Mouse (Mus musculus): ENCODE results near the gene Fgd2. TPM values are rescaled to one million over a fixed set of nuclear protein-coding genes. Genes with fewer than 3 reads are reported as not detected.
"Not testable (repeated sequence)": the region's sequence is repeated elsewhere in the genome, so short reads cannot be mapped to it uniquely, and the experiment has no call there.

Gene Fgd2
- polyA plus RNA-seq, 1 experiment from 2014 or later = 12.3 TPM

GRCm38 (mm10) chr17:29381472-29381871, 20.8 kb downstream of the Fgd2 start:
- DNase-seq (ENCODE audit: low spot score) = peak; percentile 82

GRCm38 (mm10) chr17:29382417-29382816, 21.7 kb downstream of the Fgd2 start:
- Histone ChIP-seq H3K27ac (replicated peaks) (no peak overlapping the region), H3K27me3 (replicated peaks; ENCODE audit: low read depth, poor library complexity, severe bottlenecking) (no peaks in the 10 kb centered on the region), H3K4me3 (no peak overlapping the region), H3K36me3 (replicated peaks) (no peaks in the 10 kb centered on the region), H3K4me1 (peaks cover 10% of the 10 kb centered on the region), H3K9me3 (no peaks in the 10 kb centered on the region)
- WGBS = 77% methylated on average over 11 of the region's 11 CpGs
- no peak for DNase-seq (ENCODE audit: low spot score)

More at GRCm38 (mm10) chr17:29381472-29381871, 20.8 kb downstream of the Fgd2 start:
- 28% methylated on average over 7 of the region's 7 CpGs for WGBS
- Histone ChIP-seq H3K36me3 (replicated peaks) (no peaks in the 10 kb centered on the region), H3K27ac (replicated peaks) (no peak overlapping the region), H3K27me3 (replicated peaks; ENCODE audit: low read depth, poor library complexity, severe bottlenecking) (no peaks in the 10 kb centered on the region), H3K4me1 (peaks cover 10% of the 10 kb centered on the region), H3K9me3 (no peaks in the 10 kb centered on the region), H3K4me3 (no peak overlapping the region)

- DNase-seq (ENCODE audit: low spot score) = no peak
- H3K36me3 ChIP-seq (replicated peaks) = no peaks in the 10 kb centered on the region
- H3K4me1 ChIP-seq = peaks cover 11% of the 10 kb centered on the region
- H3K9me3 ChIP-seq = no peaks in the 10 kb centered on the region
- H3K4me3 ChIP-seq = no peak overlapping the region
- H3K27me3 ChIP-seq (replicated peaks; ENCODE audit: low read depth, poor library complexity, severe bottlenecking) = no peaks in the 10 kb centered on the region
- H3K27ac ChIP-seq (replicated peaks) = no peak overlapping the region
- 83% methylated on average over 9 of the region's 9 CpGs for WGBS
Observed at GRCm38 (mm10) chr17:29383923-29384322, 23.2 kb downstream of the Fgd2 start.

- DNase-seq (ENCODE audit: low spot score) = no peak
- WGBS = 63% methylated on average over 5 of the region's 5 CpGs
- H3K27ac ChIP-seq (replicated peaks) = peak overlapping the region; percentile 59
Observed at GRCm38 (mm10) chr17:29384850-29385438, 24.2 kb downstream of the Fgd2 start.

GRCm38 (mm10) chr17:29385746-29386145, 25.0 kb downstream of the Fgd2 start:
- no peaks in the 10 kb centered on the region for H3K9me3 ChIP-seq
- no peak for DNase-seq (ENCODE audit: low spot score)
- H3K4me1 ChIP-seq = peaks cover 15% of the 10 kb centered on the region
- H3K27ac ChIP-seq (replicated peaks) = no peak overlapping the region
- H3K4me3 ChIP-seq = no peak overlapping the region
- WGBS = 29% methylated on average over 6 of the region's 6 CpGs
- no peaks in the 10 kb centered on the region for H3K27me3 ChIP-seq (replicated peaks; ENCODE audit: low read depth, poor library complexity, severe bottlenecking)
- H3K36me3 ChIP-seq (replicated peaks) = no peaks in the 10 kb centered on the region

More at GRCm38 (mm10) chr17:29384850-29385438, 24.2 kb downstream of the Fgd2 start:
- Histone ChIP-seq H3K27me3 (replicated peaks; ENCODE audit: low read depth, poor library complexity, severe bottlenecking) (no peaks in the 10 kb centered on the region), H3K4me3 (no peak overlapping the region), H3K36me3 (replicated peaks) (no peaks in the 10 kb centered on the region), H3K4me1 (peaks cover 15% of the 10 kb centered on the region), H3K9me3 (no peaks in the 10 kb centered on the region)

- WGBS = 75% methylated on average over 11 of the region's 11 CpGs
- H3K27ac ChIP-seq (replicated peaks) = no peak overlapping the region
Observed at GRCm38 (mm10) chr17:29388978-29389377, 28.3 kb downstream of the Fgd2 start.

GRCm38 (mm10) chr17:29391280-29391679, 30.6 kb downstream of the Fgd2 start:
- Histone ChIP-seq H3K9me3 (no peaks in the 10 kb centered on the region), H3K36me3 (replicated peaks) (no peaks in the 10 kb centered on the region), H3K27ac (replicated peaks) (no peak overlapping the region), H3K4me1 (peaks cover 16% of the 10 kb centered on the region; the same call in 1 of the 2 replicates), H3K4me3 (no peak overlapping the region), H3K27me3 (replicated peaks; ENCODE audit: low read depth, poor library complexity, severe bottlenecking) (peaks cover 19% of the 10 kb centered on the region; the same call in 1 of the 2 replicates)
- DNase-seq (ENCODE audit: low spot score) = no peak
- WGBS = 89% methylated on average over 8 of the region's 8 CpGs

More at GRCm38 (mm10) chr17:29388978-29389377, 28.3 kb downstream of the Fgd2 start:
- DNase-seq (ENCODE audit: low spot score) = no peak
- Histone ChIP-seq H3K4me1 (peaks cover 21% of the 10 kb centered on the region), H3K27me3 (replicated peaks; ENCODE audit: low read depth, poor library complexity, severe bottlenecking) (no peaks in the 10 kb centered on the region), H3K36me3 (replicated peaks) (no peaks in the 10 kb centered on the region), H3K4me3 (no peak overlapping the region), H3K9me3 (no peaks in the 10 kb centered on the region)

- H3K36me3 ChIP-seq (replicated peaks) = no peaks in the 10 kb centered on the region
- peaks cover 34% of the 10 kb centered on the region for H3K4me1 ChIP-seq
- no peak overlapping the region for H3K4me3 ChIP-seq
- DNase-seq (ENCODE audit: low spot score) = no peak
- peaks cover 20% of the 10 kb centered on the region; the same call in 1 of the 2 replicates for H3K27me3 ChIP-seq (replicated peaks; ENCODE audit: low read depth, poor library complexity, severe bottlenecking)
- no peak overlapping the region for H3K27ac ChIP-seq (replicated peaks)
- 66% methylated on average over 14 of the region's 14 CpGs for WGBS
- H3K9me3 ChIP-seq = no peaks in the 10 kb centered on the region
Observed at GRCm38 (mm10) chr17:29393335-29394089, 32.8 kb downstream of the Fgd2 start.

GRCm38 (mm10) chr17:29394106-29394760, 33.5 kb downstream of the Fgd2 start:
- H3K27ac ChIP-seq (replicated peaks) = no peak overlapping the region
- no peak overlapping the region for H3K4me3 ChIP-seq
- peaks cover 20% of the 10 kb centered on the region; the same call in 1 of the 2 replicates for H3K27me3 ChIP-seq (replicated peaks; ENCODE audit: low read depth, poor library complexity, severe bottlenecking)
- H3K4me1 ChIP-seq = peaks cover 37% of the 10 kb centered on the region
- H3K9me3 ChIP-seq = no peaks in the 10 kb centered on the region
- no peak for DNase-seq (ENCODE audit: low spot score)
- no peaks in the 10 kb centered on the region for H3K36me3 ChIP-seq (replicated peaks)
- WGBS = 65% methylated on average over 9 of the region's 9 CpGs

- H3K27ac ChIP-seq (replicated peaks); H3K4me3 ChIP-seq; H3K9me3 ChIP-seq; H3K36me3 ChIP-seq (replicated peaks); DNase-seq (ENCODE audit: low spot score): not testable (repeated sequence)
- 67% methylated on average over 2 of the region's 2 CpGs for WGBS
- Histone ChIP-seq H3K4me1 (peaks cover 42% of the 10 kb centered on the region), H3K27me3 (replicated peaks; ENCODE audit: low read depth, poor library complexity, severe bottlenecking) (peaks cover 20% of the 10 kb centered on the region; the same call in 1 of the 2 replicates)
Observed at GRCm38 (mm10) chr17:29394761-29395160, 34.0 kb downstream of the Fgd2 start.

GRCm38 (mm10) chr17:29395381-29395780, 34.7 kb downstream of the Fgd2 start:
- no peak for DNase-seq (ENCODE audit: low spot score)
- Histone ChIP-seq H3K9me3 (no peaks in the 10 kb centered on the region), H3K27me3 (replicated peaks; ENCODE audit: low read depth, poor library complexity, severe bottlenecking) (peaks cover 20% of the 10 kb centered on the region; the same call in 1 of the 2 replicates), H3K4me3 (no peak overlapping the region), H3K4me1 (peaks cover 48% of the 10 kb centered on the region), H3K36me3 (replicated peaks) (no peaks in the 10 kb centered on the region), H3K27ac (replicated peaks) (no peak overlapping the region)
- WGBS = 63% methylated on average over 7 of the region's 7 CpGs

- Histone ChIP-seq H3K9me3 (no peaks in the 10 kb centered on the region), H3K4me3 (no peak overlapping the region), H3K27me3 (replicated peaks; ENCODE audit: low read depth, poor library complexity, severe bottlenecking) (peaks cover 27% of the 10 kb centered on the region; the same call in 1 of the 2 replicates), H3K36me3 (replicated peaks) (no peaks in the 10 kb centered on the region), H3K27ac (replicated peaks) (no peak overlapping the region), H3K4me1 (peaks cover 55% of the 10 kb centered on the region)
- no peak for DNase-seq (ENCODE audit: low spot score)
- WGBS = 56% methylated on average over 6 of the region's 6 CpGs
Observed at GRCm38 (mm10) chr17:29396056-29396799, 35.5 kb downstream of the Fgd2 start.

Data from embryonic facial prominence, embryonic 10.5 days (tissue).